13 mouse cellular contexts compared by ENCODE assay signal in the genomic region with DNA sequence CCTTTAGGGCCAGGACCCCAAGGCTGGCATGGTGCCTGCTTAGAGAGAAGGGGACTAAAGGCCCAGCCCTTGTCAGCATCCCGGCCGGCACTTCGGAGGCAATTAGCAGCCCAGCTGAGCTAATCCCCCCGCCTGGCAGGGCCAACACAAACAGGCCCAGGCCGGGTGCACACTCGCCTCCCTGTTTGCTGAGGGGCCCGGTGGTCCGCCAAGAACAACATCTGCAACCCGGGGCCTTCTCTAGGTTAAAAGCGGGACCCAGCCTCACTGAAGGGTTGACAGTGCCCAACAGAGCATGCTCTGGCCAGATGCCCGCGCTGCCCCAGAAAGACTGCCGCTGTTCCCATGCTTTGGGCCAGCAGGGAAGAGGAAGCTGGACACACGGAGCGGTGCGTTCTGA. TPM values are rescaled to one million over a fixed set of nuclear protein-coding genes. Genes with fewer than 3 reads are reported as not detected.
DNase-seq lines count a peak whose midpoint lies in the region; ATAC-seq and TF ChIP-seq lines count a peak whose summit lies in the region.
"Had no signal": no experiment of that assay in that cellular context is flagged by ENCODE, and none has a peak within 500 bp of the region (broad histone marks: within the 10 kb centered on the region; RNA-seq: fewer than 3 reads in every experiment).

No protein-coding gene starts in this region.

- H3K4me2 ChIP-seq in hindbrain, postnatal 0 days (ENCODE audit: low read depth, low read length) = no peak overlapping the region
- H3K4me2 ChIP-seq: embryonic facial prominence, embryonic 13.5 days; liver, embryonic 11.5 days had no signal

- ATAC-seq in hindbrain, postnatal 0 days = peak; percentile 59
- ATAC-seq in granulocyte monocyte progenitor cell, adult 5-6 weeks (replicated peaks; ENCODE audit: poor library complexity, severe bottlenecking) = no peak
- ATAC-seq: inflammation-experienced regulatory T-cells, adult 6 months had no signal

- no peak for TF ChIP-seq POLR2A in brain, embryonic 14.5 days (IDR thresholded peaks at IDR 0.05; ENCODE audit: borderline replicate concordance, extremely low read depth, insufficient read depth, insufficient read length, poor library complexity, severe bottlenecking)

- H3K9me3 ChIP-seq in hindbrain, postnatal 0 days (ENCODE audit: low read length) = no peaks in the 10 kb centered on the region
- H3K9me3 ChIP-seq: embryonic facial prominence, embryonic 13.5 days had no signal

- WGBS in hindbrain, postnatal 0 days = 31% methylated on average over 16 of the region's 16 CpGs

- H3K4me3 ChIP-seq in layer of hippocampus, adult 2 months = no peak overlapping the region
- no peak overlapping the region for H3K4me3 ChIP-seq in hindbrain, postnatal 0 days (ENCODE audit: low read length)
- H3K4me3 ChIP-seq: embryonic facial prominence, embryonic 13.5 days had no signal

- H3K27ac ChIP-seq in layer of hippocampus, adult 2 months = peak overlapping the region; percentile 28; the same call in 1 of the 2 replicates
- H3K27ac ChIP-seq in hindbrain, postnatal 0 days = no peak overlapping the region; the same call in 1 of the 2 replicates
- H3K27ac ChIP-seq: embryonic facial prominence, embryonic 13.5 days had no signal

- no peak for TF ChIP-seq CTCF in layer of hippocampus, adult 2 months (conservative IDR thresholded peaks at IDR 0.05)
- TF ChIP-seq CTCF in brain, embryonic 14.5 days (IDR thresholded peaks at IDR 0.05; ENCODE audit: borderline replicate concordance, extremely low read depth, insufficient read depth, insufficient read length) = no peak
- no peak for TF ChIP-seq CTCF in hindbrain, postnatal 0 days (IDR thresholded peaks at IDR 0.05; ENCODE audit: low read depth)

- no peak overlapping the region for H3K9ac ChIP-seq in hindbrain, postnatal 0 days (replicated peaks; ENCODE audit: low read length)
- H3K9ac ChIP-seq: embryonic facial prominence, embryonic 13.5 days had no signal

- no peaks in the 10 kb centered on the region for H3K27me3 ChIP-seq in hindbrain, postnatal 0 days (ENCODE audit: insufficient read depth, low read length)
- H3K27me3 ChIP-seq: embryonic facial prominence, embryonic 13.5 days had no signal

- peak; percentile 65 to 79 for DNase-seq in cerebellum, postnatal 10 days
- no peak for DNase-seq in cerebellum, adult 18-20 months
- DNase-seq in layer of hippocampus, adult 2 months (ENCODE audit: low spot score in 2 of 2) = no peak
- DNase-seq in layer of hippocampus, adult 9-10 months (ENCODE audit: low spot score) = no peak
- peak; percentile 90 for DNase-seq in brain, embryonic 14.5 days (ENCODE audit: low read depth)
- DNase-seq in hindbrain, postnatal 0 days (ENCODE audit: low spot score) = peak; percentile 64
- DNase-seq in ovary, adult 18-20 months (ENCODE audit: low spot score) = no peak
- DNase-seq: lung, postnatal 10 days; thymus, postnatal 14 days had no signal

- H3K4me1 ChIP-seq in hindbrain, postnatal 0 days (ENCODE audit: insufficient read depth, low read length) = peaks cover 10% of the 10 kb centered on the region

- no peaks in the 10 kb centered on the region for H3K36me3 ChIP-seq in hindbrain, postnatal 0 days (ENCODE audit: insufficient read depth, low read length)

RNA-seq across cellular contexts. Expression of a gene that starts 24.3 kb away (rescaled TPM):
- total RNA-seq in layer of hippocampus, adult 2 months (2021) = 1 to 10 TPM; 5.2 to 6.6 TPM
- polyA plus RNA-seq in brain, embryonic 14.5 days (2012; rRNA removed) = 2.1 and 4.6 TPM in 2 replicates
- 3.1 and 3.8 TPM in 2 replicates for total RNA-seq in hindbrain, postnatal 0 days (2014; rRNA removed)
- polyA plus RNA-seq in hindbrain, postnatal 0 days (2015; fragmentation: Nextera tagmentation; extraction: Ambion mirVana) = 3.2 and 3.4 TPM in 2 replicates
- total RNA-seq in granulocyte monocyte progenitor cell, adult 5-6 weeks (2014; fragmentation: Nextera tagmentation) = not detected in 2 replicates
- not detected in 2 replicates for total RNA-seq in granulocyte monocyte progenitor cell, adult 5-6 weeks (2017)

RNA-seq across cellular contexts. Expression of a gene that starts 55.9 kb away (rescaled TPM):
- 100 to 1,000 TPM; 300 to 303 TPM for total RNA-seq in layer of hippocampus, adult 2 months (2021)
- 402 and 445 TPM in 2 replicates for polyA plus RNA-seq in brain, embryonic 14.5 days (2012; rRNA removed)
- total RNA-seq in hindbrain, postnatal 0 days (2014; rRNA removed) = 394 and 490 TPM in 2 replicates
- polyA plus RNA-seq in hindbrain, postnatal 0 days (2015; fragmentation: Nextera tagmentation; extraction: Ambion mirVana) = 1,008 and 1,049 TPM in 2 replicates
- total RNA-seq in granulocyte monocyte progenitor cell, adult 5-6 weeks (2014; fragmentation: Nextera tagmentation) = 417 and 477 TPM in 2 replicates
- 469 and 557 TPM in 2 replicates for total RNA-seq in granulocyte monocyte progenitor cell, adult 5-6 weeks (2017)

Comparison
In these comparisons a context has a peak if more than half of its experiments do, and no peak if none do; other contexts are left out.
1. DNase-seq: peak in cerebellum, postnatal 10 days (2 of 2), brain, embryonic 14.5 days (single experiment) and hindbrain, postnatal 0 days (single experiment); none in cerebellum, adult 18-20 months (0 of 2), layer of hippocampus, adult 2 months (0 of 2), layer of hippocampus, adult 9-10 months (single experiment) and ovary, adult 18-20 months (single experiment).